Mouse (Mus musculus) adrenal gland, postnatal 36 days (tissue): ENCODE data around the gene Cpeb2. TPM values are rescaled to one million over a fixed set of nuclear protein-coding genes. Genes with fewer than 3 reads are reported as not detected.

ENCODE experiments used
- DNase-seq, 2 experiments: peaks; one replicate each; pipeline ENCODE4 v3.0.0; 2021; ENCODE audit warnings: mixed read lengths in 1 of 2
- total RNA-seq, 2 experiments: library from RNA; stranded (reverse); gene quantifications; 2 replicates each; pipeline ENCODE4 v1.2.3; 2021

The Cpeb2 gene
- total RNA-seq, 2 experiments from 2014 or later = 37.9 to 38.9 TPM

DNA sequence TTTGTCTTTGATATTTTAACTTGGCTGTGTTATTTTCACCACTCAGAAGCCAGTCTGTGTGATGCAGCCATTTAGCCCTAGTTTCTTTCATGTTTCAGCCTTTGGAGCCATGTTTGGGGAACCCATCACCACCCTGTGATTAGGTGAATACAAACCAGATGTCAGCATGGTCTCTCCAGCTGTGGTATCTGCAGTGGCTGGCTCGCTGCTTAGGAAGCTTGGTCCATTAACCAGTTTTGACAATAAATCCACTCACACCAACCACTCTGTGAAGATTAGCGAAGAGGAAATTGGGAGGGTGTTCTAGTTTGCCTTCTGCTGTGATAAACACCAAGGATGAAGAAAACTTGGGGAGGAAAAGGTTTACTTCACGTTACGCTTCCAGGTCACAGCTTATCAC lies 92.6 kb downstream of the Cpeb2 start:
- no peak for DNase-seq

DNA sequence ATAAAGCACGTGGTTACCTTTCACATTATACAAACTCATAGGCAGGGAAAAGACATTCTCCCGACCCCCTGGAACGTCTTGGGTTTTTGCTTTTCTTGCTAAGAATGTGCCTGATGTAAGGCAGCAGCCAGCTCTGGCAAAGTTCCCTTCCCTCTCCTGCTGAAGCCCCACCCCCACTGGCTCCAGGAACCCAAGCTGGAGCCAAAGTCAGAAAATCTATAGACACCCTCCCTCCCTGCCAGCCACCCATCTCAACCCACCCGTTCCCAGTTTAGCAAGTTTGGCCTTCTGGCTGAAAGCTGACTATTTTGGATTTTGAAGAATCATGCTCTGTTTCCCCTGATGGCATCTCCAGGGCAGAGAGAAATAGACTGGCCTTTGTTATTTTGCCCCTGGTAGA lies 95.6 kb downstream of the Cpeb2 start:
- no peak for DNase-seq

DNA sequence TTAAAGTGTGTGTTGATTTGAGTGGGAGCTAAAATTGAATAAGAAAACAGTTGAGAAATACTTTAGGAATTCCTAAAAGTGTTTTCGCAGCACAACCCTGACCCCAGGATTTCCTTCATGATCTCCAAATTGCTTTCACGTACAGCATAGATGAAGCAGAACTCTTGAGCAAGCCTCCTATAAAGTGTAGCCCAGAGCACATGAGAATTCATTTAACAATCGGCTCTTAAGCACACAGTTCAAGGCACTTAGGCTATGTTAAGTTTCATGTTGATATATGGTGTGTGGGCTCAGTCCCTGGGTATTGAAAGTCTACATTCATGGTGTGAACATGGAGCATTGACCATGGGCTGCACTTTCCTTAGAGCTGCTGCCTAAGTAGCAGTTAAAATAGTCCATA lies 97.3 kb downstream of the Cpeb2 start:
- no peak for DNase-seq

DNA sequence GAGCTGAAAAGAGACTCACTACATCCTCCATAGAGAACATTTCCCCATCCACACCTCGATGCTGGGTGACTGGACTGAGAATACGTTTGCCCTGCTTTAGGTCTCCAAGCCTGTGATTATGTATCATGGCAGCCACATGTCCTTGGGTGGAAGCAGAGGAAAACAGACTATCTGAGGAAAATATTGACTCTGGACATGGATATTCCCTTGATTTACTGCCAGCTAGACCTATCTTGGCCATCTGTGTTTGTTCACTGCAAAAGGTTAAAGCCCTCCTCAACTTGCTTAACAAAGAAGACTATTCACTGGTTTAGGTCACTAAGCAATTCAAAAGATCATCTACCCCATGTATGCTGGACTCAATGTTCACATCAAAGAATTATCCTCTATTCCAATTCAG lies 101.5 kb downstream of the Cpeb2 start:
- no peak for DNase-seq

DNA sequence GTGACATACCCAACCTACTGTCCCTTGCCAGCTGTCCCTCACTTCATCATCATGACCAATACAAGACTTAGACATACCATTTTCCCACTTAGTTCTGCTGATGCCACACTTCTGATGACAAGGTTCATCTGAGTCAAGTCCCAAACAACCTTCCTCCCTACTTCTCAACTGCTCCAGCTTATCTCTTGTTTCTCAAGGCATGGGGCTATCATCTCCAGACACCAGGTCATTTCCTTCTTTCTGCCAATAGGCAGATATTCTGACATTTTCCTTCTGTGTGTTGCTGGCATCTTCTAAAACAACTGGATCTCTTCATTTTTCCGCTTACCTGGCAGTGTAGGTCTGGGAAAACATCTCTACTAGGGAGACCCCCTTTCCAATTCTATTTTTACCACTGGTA lies 104.2 kb downstream of the Cpeb2 start:
- no peak for DNase-seq

DNA sequence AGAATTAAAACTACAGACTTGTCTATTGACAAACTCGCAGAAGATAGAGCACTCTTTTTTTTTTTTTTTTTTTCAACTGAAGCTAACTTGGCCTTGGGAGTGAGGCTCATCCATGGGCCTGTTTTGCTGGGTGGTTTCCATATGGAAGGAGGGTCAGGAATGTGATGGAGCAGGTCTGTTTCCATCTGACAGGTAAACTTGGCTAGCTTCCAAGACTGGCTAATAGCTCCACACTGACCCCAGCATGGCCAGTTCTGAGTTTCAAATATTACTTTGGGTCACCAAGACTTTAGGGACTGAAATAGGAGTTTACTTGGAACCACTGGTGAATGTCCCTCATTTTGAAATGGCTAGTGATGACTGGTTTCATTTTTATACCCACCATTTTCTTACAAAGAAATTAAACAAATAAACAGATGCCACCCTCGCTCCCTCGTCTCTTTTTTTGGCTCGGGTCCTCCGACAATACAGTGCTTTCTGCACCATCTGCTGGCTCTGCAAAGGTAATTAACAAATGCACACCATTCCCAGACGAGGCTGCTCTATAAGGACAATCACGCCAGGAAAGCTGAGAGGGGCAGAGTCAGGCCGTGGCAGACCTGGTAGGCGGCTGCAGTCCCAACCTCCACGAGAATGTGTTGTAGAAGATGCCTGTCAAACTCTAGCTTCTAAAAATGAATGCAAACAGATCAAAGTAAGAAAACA lies 106.0 kb downstream of the Cpeb2 start:
- DNase-seq = no peak
